Mouse (Mus musculus) kidney, embryonic 14.5 days (tissue): ENCODE results near the gene Bend5. TPM values are rescaled to one million over a fixed set of nuclear protein-coding genes. Genes with fewer than 3 reads are reported as not detected.

Experiments
- ATAC-seq: fragments of 200-750 bp; cut with Nextera tagmentation; 2 replicates; pipeline ENCODE4 v1.8.0; 2017; ENCODE audit warnings: moderate number of reproducible peaks, mild to moderate bottlenecking, moderate TSS enrichment, moderate library complexity; ENCODE audit not compliant: low FRiP score, low TSS enrichment
- H3K27ac ChIP-seq: fragments of 300-500 bp; sonication (generic); 2 replicates; pipeline ENCODE4 v1.5.1; 2014; ENCODE audit warnings: low read depth, mild to moderate bottlenecking, low read length, moderate library complexity, mixed read lengths
- H3K27me3 ChIP-seq: fragments of 300-500 bp; sonication (generic); 2 replicates; pipeline ENCODE4 v1.6.1; 2014; ENCODE audit warnings: mild to moderate bottlenecking, low read length; ENCODE audit not compliant: control insufficient read depth, insufficient read depth
- H3K36me3 ChIP-seq: fragments of 300-500 bp; sonication (generic); 2 replicates; pipeline ENCODE4 v1.6.1; 2014; ENCODE audit warnings: low read length, mixed read lengths; ENCODE audit not compliant: control insufficient read depth, insufficient read depth
- H3K4me1 ChIP-seq: fragments of 300-500 bp; sonication (generic); 2 replicates; pipeline ENCODE4 v1.6.1; 2014; ENCODE audit warnings: low read length, mixed read lengths; ENCODE audit not compliant: control insufficient read depth, insufficient read depth
- H3K4me2 ChIP-seq: fragments of 300-500 bp; sonication (generic); replicated peaks from 2 replicates; pipeline ENCODE4 v1.6.1; 2014; ENCODE audit warnings: low read depth, mild to moderate bottlenecking, low read length
- H3K4me3 ChIP-seq: fragments of 300-500 bp; sonication (generic); 2 replicates; pipeline ENCODE4 v1.5.1; 2014; ENCODE audit warnings: mild to moderate bottlenecking, low read length
- H3K9ac ChIP-seq: fragments of 300-500 bp; sonication (generic); 2 replicates; pipeline ENCODE4 v1.6.1; 2014; ENCODE audit warnings: low read depth, mild to moderate bottlenecking, low read length, moderate library complexity
- H3K9me3 ChIP-seq: fragments of 300-500 bp; sonication (generic); 2 replicates; pipeline ENCODE4 v1.6.1; 2016; ENCODE audit warnings: low read length; ENCODE audit not compliant: control insufficient read depth
- WGBS: fragments of 180-500 bp; shearing (Covaris S2); extraction: QIAGEN DNeasy Blood & Tissue Kit; methylation state at CpG from one replicate; pipeline ENCODE4 v1.1.7; 2014; 5-methylcytosine and 5-hydroxymethylcytosine counted together
- polyA plus RNA-seq: library from polyadenylated mRNA; unstranded; fragments of >200 nt; fragmentation: Nextera tagmentation; extraction: Ambion mirVana; gene quantifications from 2 replicates; pipeline ENCODE4 v1.2.1, GENCODE M21; 2014

Bend5 gene
- polyA plus RNA-seq, 1 experiment from 2014 or later, result 30.6 TPM

- Histone ChIP-seq H3K9ac (no peak overlapping the region), H3K4me3 (no peak overlapping the region), H3K9me3 (no peaks in the 10 kb centered on the region), H3K27me3 (no peaks in the 10 kb centered on the region), H3K4me1 (no peaks in the 10 kb centered on the region), H3K4me2 (no peak overlapping the region), H3K36me3 (no peaks in the 10 kb centered on the region), H3K27ac (no peak overlapping the region)
- 89% methylated on average over 2 of the region's 2 CpGs for WGBS
- no peak for ATAC-seq
Observed at GRCm38 (mm10) chr4:111467293-111467773, 52.5 kb downstream of the Bend5 start.

DNA sequence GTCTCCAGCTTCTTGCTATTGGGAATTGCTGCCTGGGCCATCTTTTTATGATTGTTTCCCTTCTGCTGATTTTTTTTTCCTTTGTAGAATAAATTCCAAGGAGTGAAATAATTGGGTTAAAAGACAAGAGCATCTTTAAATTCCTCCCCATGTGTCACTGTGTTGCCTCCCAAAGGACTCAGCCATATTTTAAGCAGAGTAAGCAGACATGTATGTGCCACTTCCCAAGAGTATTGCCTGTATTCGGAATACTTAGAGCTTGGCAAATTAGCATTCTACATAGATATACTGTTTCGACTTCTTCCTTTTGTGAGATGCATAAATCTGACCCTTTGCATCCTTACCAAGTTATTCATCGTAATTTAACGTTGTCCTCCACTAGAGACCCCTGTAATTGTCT lies 53.0 kb downstream of the Bend5 start:
- 78% methylated on average over 4 of the region's 4 CpGs for WGBS

DNA sequence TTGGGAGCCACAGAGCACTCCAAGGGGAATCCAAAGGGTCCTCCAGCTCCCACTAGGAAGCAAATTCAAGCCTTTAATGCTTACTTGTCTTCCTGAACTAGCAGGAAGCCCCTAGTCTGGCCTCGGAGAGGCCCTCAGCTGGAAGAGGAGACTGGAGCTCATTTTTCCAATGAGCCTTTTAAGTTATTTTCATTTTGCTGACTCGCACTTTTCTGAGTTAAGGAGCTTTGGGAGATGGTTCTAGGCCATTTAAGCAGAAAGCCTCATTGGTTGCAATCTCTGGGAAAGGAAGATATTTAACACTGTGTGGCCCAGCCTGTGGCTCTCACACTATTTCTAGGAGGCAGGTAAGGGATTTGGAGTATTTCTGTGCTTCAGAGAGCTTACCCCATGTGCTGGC lies 55.0 kb downstream of the Bend5 start:
- Histone ChIP-seq H3K9me3 (no peaks in the 10 kb centered on the region), H3K9ac (no peak overlapping the region), H3K4me1 (no peaks in the 10 kb centered on the region), H3K36me3 (no peaks in the 10 kb centered on the region), H3K4me2 (no peak overlapping the region), H3K4me3 (no peak overlapping the region), H3K27ac (no peak overlapping the region), H3K27me3 (no peaks in the 10 kb centered on the region)
- no peak for ATAC-seq
- 67% methylated on average over 2 of the region's 2 CpGs for WGBS

More for the DNA sequence above, 53.0 kb downstream of the Bend5 start:
- Histone ChIP-seq H3K4me1 (no peaks in the 10 kb centered on the region), H3K9ac (no peak overlapping the region), H3K27me3 (no peaks in the 10 kb centered on the region), H3K4me2 (no peak overlapping the region), H3K27ac (no peak overlapping the region), H3K9me3 (no peaks in the 10 kb centered on the region), H3K36me3 (no peaks in the 10 kb centered on the region), H3K4me3 (no peak overlapping the region)
- no peak for ATAC-seq

DNA sequence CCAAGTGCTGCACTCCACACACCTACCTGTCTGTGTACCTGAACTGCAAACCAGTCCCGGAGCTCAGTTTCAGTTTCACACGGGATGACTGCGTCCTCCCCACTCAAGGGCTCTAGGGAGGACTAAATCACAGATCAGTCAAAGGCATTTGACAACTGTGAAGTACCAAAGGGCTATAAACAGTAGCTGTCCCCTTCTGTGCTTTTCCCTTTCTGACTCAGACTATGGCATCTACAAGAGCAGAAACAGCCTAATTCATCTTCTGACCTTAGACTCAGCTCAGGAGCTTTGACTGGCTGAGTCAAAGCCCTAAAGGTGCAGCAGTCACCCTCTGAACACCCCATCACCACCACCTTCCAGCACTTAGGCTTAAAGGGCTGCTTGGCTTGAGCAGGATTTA lies 56.9 kb downstream of the Bend5 start:
- 54% methylated on average over 3 of the region's 3 CpGs for WGBS
- H3K4me1 ChIP-seq, result no peaks in the 10 kb centered on the region
- H3K9ac ChIP-seq, result no peak overlapping the region
- H3K27ac ChIP-seq, result no peak overlapping the region
- ATAC-seq, result no peak
- no peaks in the 10 kb centered on the region for H3K27me3 ChIP-seq
- no peaks in the 10 kb centered on the region for H3K36me3 ChIP-seq
- H3K4me3 ChIP-seq, result no peak overlapping the region
- no peaks in the 10 kb centered on the region for H3K9me3 ChIP-seq
- H3K4me2 ChIP-seq, result no peak overlapping the region

DNA sequence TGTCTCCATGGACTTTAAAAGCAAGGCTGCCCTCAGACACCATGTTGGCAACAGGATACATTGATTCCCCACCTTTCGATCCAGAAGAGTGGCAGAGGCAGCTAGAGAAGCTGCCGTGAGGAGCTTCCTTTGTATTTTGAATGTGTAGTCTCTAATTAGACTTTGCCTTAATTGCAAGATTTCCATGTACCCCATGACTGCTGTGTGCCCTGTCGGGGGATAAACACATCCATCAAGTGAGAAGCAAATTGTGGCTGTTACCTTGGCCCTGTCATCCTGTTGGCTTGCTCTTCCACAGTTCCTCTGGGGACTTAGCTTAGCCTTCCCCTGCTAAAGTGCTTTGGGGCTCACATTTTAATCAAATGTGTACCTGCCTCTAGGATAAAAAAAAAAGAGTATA lies 57.7 kb downstream of the Bend5 start:
- no peak overlapping the region for H3K9ac ChIP-seq
- H3K9me3 ChIP-seq, result no peaks in the 10 kb centered on the region
- no peak overlapping the region for H3K4me3 ChIP-seq
- H3K27me3 ChIP-seq, result no peaks in the 10 kb centered on the region
- H3K27ac ChIP-seq, result no peak overlapping the region
- no peaks in the 10 kb centered on the region for H3K4me1 ChIP-seq
- no peak overlapping the region for H3K4me2 ChIP-seq
- ATAC-seq, result no peak
- 67% methylated on average over 3 of the region's 3 CpGs for WGBS
- H3K36me3 ChIP-seq, result no peaks in the 10 kb centered on the region

GRCm38 (mm10) chr4:111473014-111473413 lies 58.2 kb downstream of the Bend5 start:
- Histone ChIP-seq H3K9ac (no peak overlapping the region), H3K36me3 (no peaks in the 10 kb centered on the region), H3K4me2 (no peak overlapping the region), H3K9me3 (no peaks in the 10 kb centered on the region), H3K4me1 (no peaks in the 10 kb centered on the region), H3K27ac (no peak overlapping the region), H3K4me3 (no peak overlapping the region), H3K27me3 (no peaks in the 10 kb centered on the region)
- 83% methylated on average over 1 of the region's 1 CpGs for WGBS
- ATAC-seq, result no peak

- H3K9ac ChIP-seq, result no peak overlapping the region
- H3K4me2 ChIP-seq, result no peak overlapping the region
- H3K36me3 ChIP-seq, result no peaks in the 10 kb centered on the region
- H3K27ac ChIP-seq, result no peak overlapping the region
- WGBS, result 70% methylated on average over 10 of the region's 10 CpGs
- H3K4me3 ChIP-seq, result no peak overlapping the region
- no peaks in the 10 kb centered on the region for H3K27me3 ChIP-seq
- ATAC-seq, result no peak; the same call in 1 of the 2 replicates
- H3K4me1 ChIP-seq, result no peaks in the 10 kb centered on the region
- no peaks in the 10 kb centered on the region for H3K9me3 ChIP-seq
Observed at GRCm38 (mm10) chr4:111475374-111475971, 60.7 kb downstream of the Bend5 start.

GRCm38 (mm10) chr4:111477507-111477906 lies 62.7 kb downstream of the Bend5 start:
- Histone ChIP-seq H3K4me3 (no peak overlapping the region), H3K9ac (no peak overlapping the region), H3K9me3 (no peaks in the 10 kb centered on the region), H3K4me1 (no peaks in the 10 kb centered on the region), H3K27me3 (no peaks in the 10 kb centered on the region), H3K4me2 (no peak overlapping the region), H3K36me3 (no peaks in the 10 kb centered on the region), H3K27ac (no peak overlapping the region)
- WGBS, result 60% methylated on average over 4 of the region's 4 CpGs
- no peak for ATAC-seq

DNA sequence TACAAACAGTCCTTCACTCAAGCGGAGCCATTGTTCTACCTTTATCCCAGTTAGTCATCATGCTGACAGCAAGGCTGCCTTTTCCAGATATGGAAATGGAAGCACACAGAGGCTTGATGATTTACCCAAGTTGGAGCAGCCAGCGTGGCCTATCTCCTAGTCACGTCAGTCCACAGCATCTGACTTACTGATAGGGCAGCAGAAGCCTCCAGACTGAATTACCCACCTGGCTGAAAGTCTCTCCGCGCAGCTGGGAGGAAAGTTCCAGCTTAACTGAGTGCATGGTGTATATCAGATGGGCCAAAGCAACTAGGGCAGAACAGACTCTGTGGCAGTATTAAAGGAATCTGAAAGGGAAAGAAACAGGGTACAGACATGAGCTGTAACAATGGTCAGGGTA lies 68.7 kb downstream of the Bend5 start:
- WGBS, result 95% methylated on average over 5 of the region's 5 CpGs
- H3K9ac ChIP-seq, result no peak overlapping the region
- no peak for ATAC-seq
- H3K27ac ChIP-seq, result no peak overlapping the region
- H3K9me3 ChIP-seq, result no peaks in the 10 kb centered on the region
- H3K4me1 ChIP-seq, result no peaks in the 10 kb centered on the region
- no peak overlapping the region for H3K4me3 ChIP-seq
- H3K36me3 ChIP-seq, result no peaks in the 10 kb centered on the region
- H3K4me2 ChIP-seq, result no peak overlapping the region
- no peaks in the 10 kb centered on the region for H3K27me3 ChIP-seq
